Mouse (Mus musculus): ENCODE measurements at regions not wholly inside any gene's neighbourhood (a gene's known extent, or its start where the extent isn't known, plus 50 kb on each side); places are given as distances from the start of the nearest gene placed in this dataset.
"Not testable (repeated sequence)": the region's sequence is repeated elsewhere in the genome, so short reads cannot be mapped to it uniquely, and the experiment has no call there.

DNA sequence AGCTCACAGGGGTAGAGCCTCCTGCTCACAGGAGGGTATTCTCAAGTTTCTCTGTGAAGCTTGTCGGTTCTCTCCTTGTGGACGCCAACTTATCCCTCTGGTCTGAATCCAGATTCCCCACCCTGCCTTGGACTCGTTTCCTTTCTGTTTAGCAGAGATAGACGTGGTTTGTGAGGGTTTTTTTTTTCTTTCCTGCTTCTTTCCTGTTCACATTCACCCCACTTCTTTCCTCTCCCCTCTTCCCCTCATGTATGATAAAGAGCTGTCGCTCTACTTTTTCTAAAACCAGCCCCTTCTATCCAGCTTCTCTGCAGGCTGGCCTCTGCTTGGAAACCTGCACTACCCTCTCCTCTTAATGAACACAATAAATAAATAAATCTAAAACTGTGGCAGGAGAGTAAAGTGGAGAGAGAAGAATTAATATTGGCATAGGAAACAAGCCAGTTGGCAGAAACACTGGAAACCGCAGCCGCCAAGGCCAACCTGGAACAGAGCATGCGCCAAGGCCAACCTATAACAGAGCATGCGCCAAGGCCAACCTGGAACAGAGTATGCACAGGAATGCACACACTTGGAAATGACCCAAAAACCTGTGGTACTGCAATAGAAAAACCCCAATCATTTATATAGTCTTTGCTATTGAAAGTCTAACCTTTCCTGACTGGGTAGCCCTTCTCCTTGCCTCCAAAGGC, 126.2 kb upstream of the Arid1b start:
- no peak for DNase-seq (ENCODE audit: low read depth in 1 of 2, low spot score in 2 of 2)

DNA sequence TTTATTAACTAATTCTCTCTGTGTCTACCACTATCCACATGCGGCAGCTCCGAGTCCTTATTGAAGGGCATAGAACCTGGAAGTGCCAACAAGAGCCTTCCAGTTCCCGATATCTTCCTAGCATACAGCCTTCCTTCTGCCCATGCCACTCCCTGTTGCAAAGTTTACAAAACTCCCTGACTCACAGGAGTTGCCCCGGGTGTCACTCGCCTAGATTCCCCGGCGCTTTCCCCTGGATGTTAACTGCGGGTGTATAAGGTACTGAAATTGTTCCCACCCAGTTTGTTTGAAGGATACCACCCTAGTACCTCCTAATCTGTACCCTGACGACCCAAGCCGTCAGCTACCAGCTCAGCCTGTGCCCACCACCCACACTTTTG, 125.7 kb upstream of the Arid1b start:
- no peak for DNase-seq (ENCODE audit: low read depth in 1 of 2, low spot score in 2 of 2)

GRCm38 (mm10) chr17:4868861-4869260, 125.3 kb upstream of the Arid1b start:
- DNase-seq (ENCODE audit: low read depth in 1 of 2, low spot score in 2 of 2) = no peak

GRCm38 (mm10) chr17:4871267-4871666, 122.9 kb upstream of the Arid1b start:
- DNase-seq (ENCODE audit: low read depth in 1 of 2, low spot score in 2 of 2) = no peak

DNA sequence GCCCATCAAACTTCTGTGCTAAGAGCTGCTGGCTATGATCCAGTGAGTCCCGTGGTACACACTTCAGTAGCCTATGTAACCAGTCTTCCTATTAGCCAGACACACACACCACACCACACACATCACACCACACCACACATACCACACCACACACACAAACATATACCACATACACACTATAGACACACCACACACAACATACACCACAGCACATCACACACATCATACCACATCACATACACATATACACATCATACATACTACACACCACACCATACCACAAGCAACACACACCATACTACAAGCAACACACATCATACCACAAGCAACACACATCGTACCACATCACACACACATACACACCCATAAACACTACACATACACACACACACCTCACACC, 119.7 kb upstream of the Arid1b start:
- DNase-seq (ENCODE audit: low read depth in 1 of 2, low spot score in 2 of 2) = no peak

DNA sequence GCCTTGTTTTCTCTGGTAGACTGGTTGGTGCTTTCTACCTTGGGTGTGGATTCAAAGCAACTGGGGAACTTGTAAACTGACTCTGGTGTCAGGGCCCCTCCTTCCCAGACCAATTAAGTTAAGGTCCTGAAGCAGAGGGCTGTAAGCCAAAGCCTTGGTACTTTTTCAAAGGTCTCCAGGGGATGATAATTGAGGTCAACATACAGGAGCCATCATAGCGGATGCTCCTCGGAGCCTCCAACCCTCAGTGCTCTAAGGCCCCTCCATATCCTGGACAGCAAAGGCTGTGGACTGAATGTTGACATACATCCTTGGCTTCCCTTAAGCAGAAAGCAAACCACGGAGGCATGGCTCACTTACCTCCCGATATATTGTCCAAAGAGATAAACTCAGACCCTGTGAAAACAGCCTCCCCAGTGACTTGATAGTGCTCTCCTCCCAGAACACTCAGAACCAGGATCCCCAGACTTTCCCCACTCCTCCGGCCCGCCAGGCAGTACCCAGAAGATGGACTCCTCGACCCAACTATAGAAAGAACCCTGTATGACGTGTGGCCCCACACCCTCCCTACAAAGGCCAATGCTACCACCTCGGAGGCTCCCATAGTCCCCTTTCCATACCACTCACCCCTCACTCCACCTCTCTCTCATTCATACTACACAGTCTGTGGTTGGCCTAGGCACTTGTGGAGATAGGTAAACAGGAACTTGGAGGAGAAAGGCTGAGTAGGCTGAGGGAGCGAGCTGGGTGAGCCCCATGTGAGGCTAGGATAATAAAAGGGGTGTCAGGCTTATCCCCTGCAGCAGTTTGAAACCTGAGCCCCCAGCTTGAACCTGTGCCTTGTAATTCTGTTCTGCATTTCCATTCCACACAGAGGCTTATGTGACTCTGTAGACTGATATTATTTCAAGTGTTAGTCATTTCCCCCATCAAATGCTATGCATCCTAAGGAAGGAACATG, 118.8 kb upstream of the Arid1b start:
- DNase-seq (ENCODE audit: low read depth in 1 of 2, low spot score in 2 of 2) = no peak

DNA sequence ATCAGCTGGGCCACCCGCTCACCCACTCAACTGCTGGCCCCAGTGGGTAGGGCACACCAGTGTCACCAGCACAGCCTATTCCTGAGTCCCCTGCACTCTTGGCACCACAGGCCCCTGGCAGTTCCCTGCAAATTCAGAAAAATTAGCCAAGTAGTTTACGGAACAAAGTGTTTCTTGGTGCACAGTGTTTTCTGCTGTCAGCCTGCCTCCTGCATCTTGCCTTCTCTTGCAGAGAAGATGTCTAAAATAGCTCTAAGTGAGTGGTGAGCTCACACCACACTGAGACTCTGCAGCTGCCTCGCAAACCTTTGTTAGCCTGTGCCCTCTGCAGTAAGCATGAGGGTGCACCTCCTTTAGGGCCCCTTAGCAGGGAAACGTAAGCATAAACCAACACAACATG, 117.7 kb upstream of the Arid1b start:
- no peak for DNase-seq (ENCODE audit: low read depth in 1 of 2, low spot score in 2 of 2)

GRCm38 (mm10) chr17:4881473-4881872, 112.7 kb upstream of the Arid1b start:
- DNase-seq (ENCODE audit: low read depth in 1 of 2, low spot score in 2 of 2) = no peak

- DNase-seq (ENCODE audit: low read depth in 1 of 2, low spot score in 2 of 2) = no peak
Measured at GRCm38 (mm10) chr17:4884083-4884482, 110.0 kb upstream of the Arid1b start.

GRCm38 (mm10) chr17:4884761-4885160, 109.4 kb upstream of the Arid1b start:
- DNase-seq (ENCODE audit: low read depth in 1 of 2, low spot score in 2 of 2) = no peak

GRCm38 (mm10) chr17:4887331-4887730, 106.8 kb upstream of the Arid1b start:
- DNase-seq (ENCODE audit: low read depth in 1 of 2, low spot score in 2 of 2) = not testable (repeated sequence)

GRCm38 (mm10) chr17:4889577-4889976, 104.6 kb upstream of the Arid1b start:
- DNase-seq (ENCODE audit: low read depth in 1 of 2, low spot score in 2 of 2) = no peak

DNA sequence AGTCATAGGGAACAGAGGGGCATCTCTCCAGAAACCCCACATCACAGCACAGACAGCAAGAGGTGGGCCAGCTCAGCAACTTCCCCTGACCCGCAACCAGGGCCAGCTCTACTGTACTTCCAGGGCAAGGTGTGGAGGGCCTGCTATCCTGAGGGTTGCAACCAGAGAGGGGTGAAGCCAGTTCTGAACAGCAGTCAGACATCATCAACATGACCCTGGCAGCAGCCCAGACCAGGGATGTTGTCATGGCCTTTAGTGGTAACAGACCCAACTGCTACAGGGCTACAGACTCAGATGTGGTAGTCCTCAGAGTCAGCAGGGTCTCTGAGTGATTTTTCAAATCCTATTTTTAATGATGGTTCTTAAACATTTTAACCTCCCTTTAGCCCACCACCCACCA, 104.0 kb upstream of the Arid1b start:
- no peak for DNase-seq (ENCODE audit: low read depth in 1 of 2, low spot score in 2 of 2)

- no peak for DNase-seq (ENCODE audit: low read depth in 1 of 2, low spot score in 2 of 2)
Measured at GRCm38 (mm10) chr17:4891576-4891975, 102.6 kb upstream of the Arid1b start.

DNA sequence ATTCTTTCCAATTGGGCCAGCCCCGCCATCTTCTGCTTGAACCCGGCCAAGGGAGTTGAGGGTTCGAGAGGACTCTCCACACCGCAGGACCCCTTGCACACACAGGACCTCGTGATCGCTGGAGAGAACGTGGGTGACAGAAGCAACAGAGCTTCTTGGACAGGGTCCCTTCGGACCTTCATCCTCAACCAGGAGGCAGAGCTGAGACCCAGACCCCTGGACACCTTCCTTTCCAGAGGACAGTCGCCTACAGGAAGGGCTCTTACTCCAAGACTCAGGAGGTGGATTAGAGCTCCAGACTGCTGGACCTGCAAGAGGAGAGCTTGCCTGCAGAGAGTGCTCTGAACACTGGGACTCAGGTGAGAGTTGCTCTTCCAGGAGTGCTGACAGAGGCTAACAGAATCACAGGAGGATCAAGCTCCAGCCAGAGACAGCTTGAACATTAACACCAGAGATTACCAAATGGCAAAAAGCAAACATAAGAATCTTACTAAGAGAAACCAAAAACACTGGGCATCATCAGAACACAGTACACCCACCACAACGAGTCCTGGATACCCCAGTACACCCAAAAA, 99.3 kb upstream of the Arid1b start:
- DNase-seq (ENCODE audit: low read depth in 1 of 2, low spot score in 2 of 2) = not testable (repeated sequence)

DNA sequence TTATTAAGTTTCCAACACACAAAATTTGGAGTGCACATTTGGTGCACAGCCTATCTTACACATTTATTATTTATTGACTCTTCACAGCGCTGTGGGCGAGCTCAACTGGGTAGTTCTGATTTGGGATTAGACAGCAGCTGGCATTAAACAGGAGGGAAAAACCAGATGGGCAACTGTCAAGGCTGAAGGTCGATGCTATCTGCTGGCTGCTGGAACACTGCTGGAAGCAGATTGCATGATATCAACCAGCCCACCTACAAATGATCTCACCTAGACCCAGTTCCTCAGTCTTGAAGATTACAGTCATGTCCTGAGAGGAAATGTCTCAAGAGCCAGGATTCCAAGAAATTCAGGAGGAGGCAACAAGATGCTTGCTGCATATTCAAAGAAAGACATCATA, 91.0 kb upstream of the Arid1b start:
- no peak for DNase-seq (ENCODE audit: low read depth in 1 of 2, low spot score in 2 of 2)

GRCm38 (mm10) chr17:4906504-4906903, 87.6 kb upstream of the Arid1b start:
- no peak for DNase-seq (ENCODE audit: low read depth in 1 of 2, low spot score in 2 of 2)

GRCm38 (mm10) chr17:4907181-4907752, 86.9 kb upstream of the Arid1b start:
- no peak for DNase-seq (ENCODE audit: low read depth in 1 of 2, low spot score in 2 of 2)

DNA sequence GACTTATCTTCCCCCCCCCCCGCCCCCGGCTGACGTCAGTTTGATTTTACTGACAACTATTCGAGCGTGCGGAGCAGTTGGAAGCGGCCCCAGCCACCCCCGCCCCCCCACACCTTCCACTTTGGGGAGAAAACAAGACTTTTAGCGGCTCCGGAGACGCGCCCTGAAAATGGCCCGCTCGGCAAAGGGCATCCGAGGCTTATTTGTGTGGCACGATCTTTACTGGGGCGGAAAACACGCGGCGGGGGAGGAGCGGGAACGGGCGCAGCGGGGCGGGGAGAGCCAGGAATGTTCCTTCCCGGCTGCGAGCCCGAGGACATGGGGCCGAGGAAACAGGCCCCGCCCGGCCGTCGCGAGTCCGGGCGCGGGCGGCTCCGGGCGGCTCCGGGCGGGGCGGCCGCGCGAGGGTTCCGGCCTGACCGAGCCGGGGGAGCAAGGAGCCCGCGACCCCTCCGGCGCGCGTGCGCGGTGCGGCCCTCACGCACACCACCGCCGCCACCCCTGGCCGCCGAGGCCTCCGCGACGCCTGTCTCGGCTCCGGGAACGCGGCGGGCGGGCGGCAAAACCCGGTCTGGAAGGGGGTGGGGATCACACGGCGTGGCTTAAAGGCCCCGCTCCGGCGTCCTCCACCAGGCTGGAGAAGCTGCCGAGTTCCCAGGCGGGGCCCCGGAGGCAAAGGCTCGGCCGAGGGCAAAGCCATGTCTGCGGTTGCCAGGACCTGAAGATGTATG, 86.1 kb upstream of the Arid1b start:
- peak; percentile 64 to 77 for DNase-seq (ENCODE audit: low read depth in 1 of 2, low spot score in 2 of 2)

DNA sequence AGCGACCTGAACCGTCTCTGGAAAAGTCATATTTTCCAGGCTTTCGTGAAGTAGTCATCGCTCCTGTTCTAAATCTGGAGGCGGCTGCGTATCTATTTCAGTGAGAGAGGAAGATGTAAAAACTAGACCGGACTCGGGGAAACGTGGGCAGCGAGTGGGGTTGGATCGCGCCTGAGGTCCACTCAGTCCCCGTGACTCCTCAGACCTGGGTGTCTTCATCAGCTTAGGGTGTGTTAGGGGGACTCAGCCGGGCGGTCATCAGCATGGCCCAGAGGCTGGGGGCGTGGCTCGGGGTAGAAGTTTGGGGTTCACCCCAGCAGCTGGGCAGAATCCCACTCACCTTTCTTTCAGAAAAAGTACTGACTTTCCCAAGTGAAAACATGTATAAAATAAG, 85.6 kb upstream of the Arid1b start:
- DNase-seq (ENCODE audit: low read depth in 1 of 2, low spot score in 2 of 2) = no peak

DNA sequence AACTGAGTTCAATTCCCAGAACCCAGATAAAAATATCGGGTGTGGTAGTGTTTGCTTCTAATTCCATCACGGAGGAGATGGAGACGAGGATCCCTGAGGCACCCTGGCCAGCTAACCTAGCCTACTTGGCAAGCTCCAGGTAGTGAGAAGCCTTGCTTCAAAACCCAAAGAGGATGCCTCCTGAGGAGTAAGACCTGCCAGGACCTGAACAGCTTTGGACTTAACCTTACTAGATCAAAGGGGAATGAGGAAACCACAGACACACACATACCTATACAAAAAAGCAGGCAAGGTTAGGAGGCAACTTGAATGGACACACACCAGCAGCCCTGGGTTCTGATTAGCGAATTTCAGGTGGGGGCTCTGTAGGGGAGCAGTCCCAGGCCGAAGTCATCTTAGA, 84.0 kb upstream of the Arid1b start:
- DNase-seq (ENCODE audit: low read depth in 1 of 2, low spot score in 2 of 2) = no peak

All from monocyte, adult 2 months (primary cell).